Mouse (Mus musculus) retina, postnatal 1 day (tissue): ENCODE measurements around the gene Amelx.

Source experiments
- DNase-seq: peaks from one replicate; pipeline ENCODE4 v3.0.0-alpha.2; 2012

Gene Amelx

DNA sequence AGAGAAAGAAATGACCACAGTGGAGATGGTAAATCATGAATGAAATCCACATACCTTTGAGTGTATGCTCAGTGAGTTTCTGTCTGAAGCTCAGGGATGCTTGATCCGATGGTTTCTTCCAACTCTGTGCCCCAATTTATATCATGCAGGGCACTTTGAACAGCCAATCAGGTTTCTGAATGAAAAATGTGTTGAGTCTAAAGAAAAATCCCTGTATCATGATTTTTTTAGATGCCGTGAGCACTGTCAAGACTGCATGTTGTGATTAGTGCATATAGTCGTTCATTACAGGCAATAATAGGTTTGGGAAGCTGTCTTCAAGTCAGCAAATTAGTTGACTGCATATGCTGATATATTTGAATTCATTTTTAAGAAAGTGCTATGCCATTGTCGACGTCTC, at the start of gene Amelx:
Amelx (minus strand) TSS at position 101 of the 400 bp plus-strand sequence.
- no peak for DNase-seq

DNA sequence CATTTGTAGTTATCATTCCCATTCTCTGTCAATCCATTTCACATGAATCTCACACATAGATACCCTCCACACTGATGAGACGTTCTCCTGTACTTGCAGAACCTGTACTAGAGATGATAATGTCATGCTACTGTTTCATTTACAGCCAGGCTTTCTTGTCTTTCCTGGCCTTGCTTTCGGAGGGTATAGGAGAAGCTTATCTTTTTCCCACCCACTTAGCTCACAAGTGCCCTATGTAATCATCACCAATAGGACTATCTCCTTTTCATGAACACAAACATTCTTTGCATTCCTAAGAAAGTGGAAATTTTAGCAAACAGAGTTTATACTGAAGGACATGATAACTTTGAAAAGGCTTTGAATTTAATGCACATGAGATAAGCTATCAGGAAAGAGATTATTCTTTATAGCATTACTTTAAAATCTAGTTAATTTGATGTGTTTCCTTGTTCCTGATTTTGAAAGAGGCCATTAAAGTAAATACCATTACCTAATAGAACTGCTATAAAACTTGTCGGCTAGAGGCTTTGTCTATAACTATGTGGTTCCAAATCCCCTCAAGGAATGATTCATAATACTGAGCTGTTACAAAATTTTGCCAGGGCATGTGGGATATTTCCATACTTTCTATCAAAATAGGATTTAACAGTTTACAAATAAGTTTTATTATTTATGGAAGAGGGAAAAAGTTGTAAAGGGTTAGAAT, 35.5 kb upstream of the Amelx start:
- DNase-seq, result no peak

GRCm38 (mm10) chrX:169220064-169220463, 33.1 kb upstream of the Amelx start:
- no peak for DNase-seq

GRCm38 (mm10) chrX:169210019-169210418, 23.0 kb upstream of the Amelx start:
- DNase-seq, result no peak

DNA sequence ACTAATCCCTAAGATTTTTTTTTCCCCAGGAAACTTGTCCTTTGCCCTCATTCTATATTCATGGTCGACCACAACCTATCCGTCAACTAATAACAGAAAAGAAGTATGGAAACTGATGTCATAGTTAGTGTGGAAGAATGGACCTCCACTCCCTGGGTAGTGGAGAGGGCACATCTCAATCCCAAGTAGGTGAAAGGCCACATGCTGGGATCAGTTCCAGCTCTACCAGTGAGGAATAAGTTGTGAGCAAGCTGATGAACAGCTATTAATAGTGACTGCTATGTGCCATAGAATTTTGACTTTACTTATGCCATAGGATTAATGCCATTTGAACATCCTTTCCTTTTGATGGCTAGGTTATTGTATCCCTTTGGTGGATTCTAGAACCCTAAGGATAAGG, 8.4 kb downstream of the Amelx start:
- no peak for DNase-seq

DNA sequence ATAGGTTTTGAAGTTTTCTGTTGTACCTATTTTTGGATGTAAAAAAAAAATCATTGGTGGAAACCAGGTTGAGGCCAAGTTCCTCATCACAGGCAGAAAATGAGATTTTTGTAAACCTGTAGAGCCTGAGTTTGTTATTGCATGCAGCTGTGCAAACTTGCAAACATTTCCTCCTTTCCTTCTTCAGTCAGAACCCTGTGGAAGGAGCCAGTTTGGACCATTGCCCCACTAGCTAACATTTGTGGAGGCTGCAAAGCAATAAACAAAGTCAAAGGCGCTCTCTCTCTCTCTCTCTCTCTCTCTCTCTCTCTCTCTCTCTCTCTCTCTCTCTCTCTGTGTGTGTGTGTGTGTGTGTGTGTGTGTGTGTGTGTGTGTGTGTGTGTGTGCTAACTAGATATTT, 13.2 kb downstream of the Amelx start:
- no peak for DNase-seq

- DNase-seq, result no peak
Observed at GRCm38 (mm10) chrX:169170981-169171380, 16.0 kb downstream of the Amelx start.

- no peak for DNase-seq
Observed at GRCm38 (mm10) chrX:169158385-169158784, 28.6 kb downstream of the Amelx start.

- no peak for DNase-seq
Observed at GRCm38 (mm10) chrX:169153805-169154204, 33.2 kb downstream of the Amelx start.

GRCm38 (mm10) chrX:169140467-169140866, 46.5 kb downstream of the Amelx start:
- no peak for DNase-seq

DNA sequence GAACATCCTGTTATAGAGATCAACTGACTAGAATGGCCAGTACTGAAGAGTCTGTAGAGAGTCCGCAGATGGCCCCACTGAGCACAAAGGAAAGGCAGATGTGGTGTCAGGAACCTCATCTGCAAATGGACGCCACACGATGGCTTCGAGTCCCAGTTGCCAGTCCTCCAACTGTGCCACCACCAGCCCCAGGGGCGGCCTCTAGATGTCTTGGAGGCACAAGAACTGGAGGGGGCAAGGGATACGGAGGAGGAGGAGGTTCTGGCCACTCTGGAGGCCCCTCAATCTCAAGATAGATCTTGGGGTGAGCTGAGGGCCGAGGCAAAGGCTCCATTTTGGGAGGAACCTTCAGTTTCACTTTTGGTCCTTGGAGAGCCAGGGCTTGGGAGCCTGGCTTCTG, 47.2 kb downstream of the Amelx start:
- DNase-seq, result no peak
